Mouse (Mus musculus) liver, embryonic 14.5 days (tissue): ENCODE data around the gene Vsig10l. TPM values are rescaled to one million over a fixed set of nuclear protein-coding genes. Genes with fewer than 3 reads are reported as not detected.
A peak's percentile ranks its signal among the peaks of the same experiment; 100 is the strongest.

Experiments
- ATAC-seq: fragments of 200-750 bp; cut with Nextera tagmentation; 2 replicates; pipeline ENCODE4 v1.8.0; 2017; ENCODE audit warnings: moderate number of reproducible peaks, mild to moderate bottlenecking, moderate library complexity; ENCODE audit not compliant: insufficient read depth
- DNase-seq, 3 experiments: peaks; one replicate each; pipeline ENCODE4 v3.0.0-alpha.2; 2012 to 2013; ENCODE audit warnings: low read depth in 3 of 3, low spot score in 3 of 3
- H3K27ac ChIP-seq: fragments of 300-500 bp; sonication (generic); 2 replicates; pipeline ENCODE4 v1.5.1; 2014; ENCODE audit warnings: moderate library complexity, mild to moderate bottlenecking, control low read depth, inconsistent platforms
- H3K27me3 ChIP-seq: fragments of 300-500 bp; sonication (generic); 2 replicates; pipeline ENCODE4 v1.6.1; 2014; ENCODE audit warnings: mild to moderate bottlenecking, low read length, moderate library complexity; ENCODE audit not compliant: control insufficient read depth, insufficient read depth
- H3K36me3 ChIP-seq: fragments of 300-500 bp; sonication (generic); replicated peaks from 2 replicates; pipeline ENCODE4 v1.6.1; 2014; ENCODE audit warnings: low read depth; ENCODE audit not compliant: control insufficient read depth, insufficient read depth
- H3K4me1 ChIP-seq, 2 experiments: fragments of 200-500 bp in 1 of 2; fragments of 300-500 bp in 1 of 2; sonication (generic) in 1 of 2; replicated peaks; 2 replicates each; pipeline ENCODE4 v1.6.1; 2012 to 2014; ENCODE audit warnings: antibody characterized with exemption in 1 of 2, inconsistent platforms in 1 of 2, low read length in 1 of 2; ENCODE audit not compliant: control insufficient read depth in 2 of 2, insufficient read depth in 2 of 2
- H3K4me2 ChIP-seq: fragments of 300-500 bp; sonication (generic); 2 replicates; pipeline ENCODE4 v1.6.1; 2014; ENCODE audit warnings: low read depth, mild to moderate bottlenecking, control low read depth, moderate library complexity
- H3K4me3 ChIP-seq, 2 experiments: fragments of 200-500 bp in 1 of 2; fragments of 300-500 bp in 1 of 2; sonication (generic) in 1 of 2; 2 replicates each; pipeline ENCODE4 v1.5.1; 2012 to 2014; ENCODE audit warnings: low read depth in 2 of 2, low read length in 2 of 2, mild to moderate bottlenecking in 2 of 2, control low read depth in 1 of 2, inconsistent platforms in 1 of 2, moderate library complexity in 1 of 2; ENCODE audit not compliant: insufficient read depth in 1 of 2
- H3K9ac ChIP-seq: fragments of 300-500 bp; sonication (generic); replicated peaks from 2 replicates; pipeline ENCODE4 v1.6.1; 2014; ENCODE audit warnings: mild to moderate bottlenecking, control low read depth, moderate library complexity
- H3K9me3 ChIP-seq: fragments of 300-500 bp; sonication (generic); 2 replicates; pipeline ENCODE4 v1.6.1; 2016; ENCODE audit warnings: low read length, mixed read lengths; ENCODE audit not compliant: control insufficient read depth
- CTCF ChIP-seq: IDR thresholded peaks from 2 replicates; pipeline ENCODE4 v1.5.1; 2016; ENCODE audit warnings: antibody characterized with exemption, low read depth, control low read depth
- EP300 ChIP-seq: IDR thresholded peaks from 2 replicates; pipeline ENCODE4 v1.6.1; 2016; ENCODE audit warnings: antibody characterized with exemption, low read depth
- WGBS: fragments of 180-500 bp; shearing (Covaris S2); extraction: QIAGEN DNeasy Blood & Tissue Kit; methylation state at CpG from one replicate; pipeline ENCODE4 v1.1.7; 2014; ENCODE audit not compliant: insufficient replicate concordance; 5-methylcytosine and 5-hydroxymethylcytosine counted together
- polyA plus RNA-seq, 2 experiments: library from polyadenylated mRNA; depleted of rRNA in 1 of 2; stranded (reverse) in 1 of 2; unstranded in 1 of 2; fragments of >200 nt; fragmentation: Nextera tagmentation in 1 of 2; extraction: Ambion mirVana in 1 of 2; gene quantifications; 2 replicates each; pipeline versions ENCODE4 v1.2.1 to v1.2.3; 2012 to 2014

Vsig10l gene
- polyA plus RNA-seq (2012; rRNA removed) (0.48 and 0.77 TPM in 2 replicates), polyA plus RNA-seq (2014; fragmentation: Nextera tagmentation; extraction: Ambion mirVana) (0.27 and 0.52 TPM in 2 replicates)

GRCm38 (mm10) chr7:43462851-43463250 is at the start of gene Vsig10l:
Gene Vsig10l, plus strand, starts transcription at chr7:43463151.
- no peaks in the 10 kb centered on the region for H3K36me3 ChIP-seq
- H3K27ac ChIP-seq, result no peak within 1 kb of the TSS
- H3K4me3 ChIP-seq, result no peak within 1 kb of the TSS
- no peak within 1 kb of the TSS for H3K4me2 ChIP-seq
- peaks cover 5 to 8% of the 10 kb centered on the region in 2 experiments; a peak in 2 of 4 replicates for H3K4me1 ChIP-seq
- no peaks in the 10 kb centered on the region for H3K27me3 ChIP-seq
- no peak for ATAC-seq
- WGBS, result 50% methylated on average over 4 of the region's 4 CpGs
- H3K9me3 ChIP-seq, result no peaks in the 10 kb centered on the region
- no peak within 1 kb of the TSS for H3K9ac ChIP-seq
- TF ChIP-seq EP300 (no peak), CTCF (no peak)
- DNase-seq, result no peak

GRCm38 (mm10) chr7:43417298-43417697 is 45.7 kb upstream of the Vsig10l start:
- DNase-seq (no peak), ATAC-seq (no peak)
- Histone ChIP-seq H3K27me3 (no peaks in the 10 kb centered on the region), H3K9me3 (no peaks in the 10 kb centered on the region), H3K27ac (no peak overlapping the region), H3K9ac (no peak overlapping the region), H3K4me2 (no peak overlapping the region), H3K36me3 (no peaks in the 10 kb centered on the region), H3K4me1 (no peaks in the 10 kb centered on the region), H3K4me3 (no peak overlapping the region)
- TF ChIP-seq CTCF, result peak; percentile 51
- TF ChIP-seq EP300, result no peak
- 69% methylated on average over 10 of the region's 10 CpGs for whole genome bisulfite sequencing

GRCm38 (mm10) chr7:43422995-43423617 is 39.8 kb upstream of the Vsig10l start:
- DNase-seq (peak; percentile 32 to 42 (median 39)), ATAC-seq (peak; percentile 79)
- H3K36me3 ChIP-seq, result no peaks in the 10 kb centered on the region
- H3K27me3 ChIP-seq, result no peaks in the 10 kb centered on the region
- H3K4me3 ChIP-seq, result no peak overlapping the region
- H3K4me2 ChIP-seq, result no peak overlapping the region
- 8% methylated on average over 11 of the region's 11 CpGs for WGBS
- no peaks in the 10 kb centered on the region; a peak in 1 of 4 replicates for H3K4me1 ChIP-seq
- TF ChIP-seq CTCF (peak; percentile 96), EP300 (no peak)
- H3K9ac ChIP-seq, result no peak overlapping the region
- no peaks in the 10 kb centered on the region for H3K9me3 ChIP-seq
- no peak overlapping the region for H3K27ac ChIP-seq

- ATAC-seq (no peak), DNase-seq (no peak)
- TF ChIP-seq EP300 (no peak), CTCF (no peak)
- Histone ChIP-seq H3K4me3 (no peak overlapping the region), H3K27me3 (no peaks in the 10 kb centered on the region), H3K4me1 (no peaks in the 10 kb centered on the region; a peak in 1 of 4 replicates), H3K9me3 (no peaks in the 10 kb centered on the region), H3K36me3 (no peaks in the 10 kb centered on the region), H3K9ac (no peak overlapping the region), H3K4me2 (no peak overlapping the region), H3K27ac (no peak overlapping the region)
- WGBS, result 42% methylated on average over 3 of the region's 3 CpGs
Measured at GRCm38 (mm10) chr7:43423991-43424625, 38.8 kb upstream of the Vsig10l start.

GRCm38 (mm10) chr7:43427406-43427805 is 35.5 kb upstream of the Vsig10l start, which contains the start of gene Lim2:
Gene Lim2, plus strand, starts transcription at chr7:43427670.
- no peak for ATAC-seq

More at GRCm38 (mm10) chr7:43427406-43427805, 35.5 kb upstream of the Vsig10l start, which contains the start of gene Lim2:
- H3K9ac ChIP-seq, result no peak within 1 kb of the TSS
- no peaks in the 10 kb centered on the region; a peak in 1 of 4 replicates for H3K4me1 ChIP-seq
- H3K9me3 ChIP-seq, result no peaks in the 10 kb centered on the region
- no peak within 1 kb of the TSS for H3K4me2 ChIP-seq
- no peaks in the 10 kb centered on the region for H3K36me3 ChIP-seq
- WGBS, result 47% methylated on average over 8 of the region's 8 CpGs
- H3K27me3 ChIP-seq, result no peaks in the 10 kb centered on the region
- H3K27ac ChIP-seq, result no peak within 1 kb of the TSS
- TF ChIP-seq CTCF (no peak), EP300 (no peak)
- no peak for DNase-seq
- H3K4me3 ChIP-seq, result no peak within 1 kb of the TSS
